Mouse (Mus musculus): ENCODE results near the gene Bco2.

The Bco2 gene

DNA sequence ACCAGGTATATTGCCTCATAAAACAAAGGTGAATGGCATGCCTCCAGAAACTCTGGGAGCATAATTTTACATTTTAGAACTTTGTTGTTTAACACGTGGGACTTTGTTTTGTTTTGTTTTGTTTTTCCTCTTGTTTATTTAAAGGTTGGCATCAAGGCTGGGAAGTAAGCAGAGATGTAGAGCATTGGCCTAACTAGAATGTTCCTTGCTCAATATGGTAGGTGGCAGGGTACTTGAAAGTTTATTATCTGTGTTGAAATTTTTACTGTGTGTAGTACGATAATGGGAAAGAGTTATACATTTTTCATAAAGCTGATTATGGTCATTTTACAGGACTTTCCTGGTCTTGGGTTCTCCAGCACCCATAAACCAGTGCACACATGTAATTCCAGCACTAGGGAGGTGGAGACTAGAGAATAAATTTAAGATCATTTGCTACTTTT, 7.0 kb upstream of the Bco2 start:
- DNase-seq (ENCODE audit: extremely low read depth, low read depth, low spot score) = no peak

DNA sequence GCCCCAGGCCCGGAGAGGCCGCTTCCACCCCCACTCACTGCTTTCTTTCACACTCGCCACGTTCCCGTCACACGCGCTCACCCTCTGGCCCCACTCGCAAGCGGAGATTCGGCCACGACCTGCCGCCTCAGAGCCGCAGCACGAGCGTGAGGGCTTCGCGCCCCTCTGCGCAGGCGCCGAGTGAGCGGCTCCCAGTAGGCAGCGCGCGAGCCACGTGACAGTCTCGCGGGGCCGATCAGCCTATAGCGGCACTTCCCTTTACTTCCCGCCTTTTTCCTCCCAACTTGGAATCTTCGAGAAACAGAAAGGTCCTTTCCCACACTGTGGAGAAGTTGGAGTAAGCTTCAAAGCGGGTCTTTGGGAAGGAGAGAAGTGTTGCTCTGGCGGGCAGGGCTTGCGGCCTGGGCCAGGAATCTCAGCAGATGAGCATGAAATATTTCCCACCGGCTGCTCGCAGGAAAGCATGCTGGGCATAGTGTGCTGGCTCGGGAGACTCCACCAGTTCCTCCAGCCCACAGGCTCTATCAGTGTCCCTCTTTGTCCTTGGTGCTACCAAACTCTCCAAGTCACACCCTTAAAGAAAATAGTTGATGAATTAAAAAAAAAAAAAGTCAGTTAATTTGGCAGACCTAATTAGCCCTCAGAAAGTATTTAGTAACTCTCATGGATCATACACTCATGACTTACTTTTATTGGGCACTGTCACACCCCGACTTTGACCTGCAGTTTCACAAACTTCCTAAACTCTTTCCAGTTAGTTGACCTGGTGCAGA, 6.3 kb upstream of the Bco2 start, which contains the start of gene Tex12:
Tex12 (minus strand) TSS at position 181 of the 773 bp plus-strand sequence.
- no peak for DNase-seq (ENCODE audit: extremely low read depth, low read depth, low spot score)

DNA sequence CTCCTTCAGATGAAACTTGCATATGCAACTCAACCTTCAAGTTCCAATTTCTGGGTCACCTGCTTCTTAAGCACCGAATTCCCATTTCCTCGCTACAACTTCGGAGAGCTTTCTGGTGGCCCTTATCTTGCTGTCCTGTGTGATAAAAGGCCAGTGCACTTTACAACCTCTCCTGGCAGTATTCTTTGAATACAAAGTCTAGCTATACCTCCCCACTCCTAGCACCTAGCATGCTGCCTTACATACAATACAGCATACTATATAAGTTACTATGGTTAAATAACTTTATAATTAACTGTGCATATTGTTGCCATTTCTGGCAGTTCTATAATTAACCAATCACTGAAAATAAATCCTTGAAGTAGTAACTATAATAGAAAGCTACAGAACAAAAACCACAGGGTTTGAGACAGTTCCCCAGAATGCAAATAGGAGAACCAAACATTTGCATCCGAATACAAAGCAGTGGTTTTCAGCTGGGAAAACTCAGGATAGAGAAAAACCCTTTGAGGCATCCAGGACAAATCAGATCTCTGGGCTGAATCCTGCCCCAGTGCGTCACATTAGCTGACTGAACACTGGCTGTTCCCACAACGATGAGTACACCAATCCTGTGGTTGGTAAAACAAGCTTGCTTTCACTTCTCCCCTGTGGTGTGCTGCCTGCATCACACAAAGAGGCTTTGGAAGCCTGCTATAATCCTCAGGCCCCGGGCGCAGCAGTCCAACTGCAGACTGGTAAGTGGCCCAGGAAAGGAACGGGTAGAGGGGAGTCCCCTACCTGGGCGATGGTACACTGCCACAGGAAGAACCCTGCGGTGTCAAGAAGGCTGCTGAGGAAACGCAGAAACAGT, 514 bp downstream of the Bco2 start, which contains the start of gene Il18:
Il18 (plus strand) TSS at position 587 of the 853 bp plus-strand sequence.
- DNase-seq (ENCODE audit: extremely low read depth, low read depth, low spot score) = no peak

DNA sequence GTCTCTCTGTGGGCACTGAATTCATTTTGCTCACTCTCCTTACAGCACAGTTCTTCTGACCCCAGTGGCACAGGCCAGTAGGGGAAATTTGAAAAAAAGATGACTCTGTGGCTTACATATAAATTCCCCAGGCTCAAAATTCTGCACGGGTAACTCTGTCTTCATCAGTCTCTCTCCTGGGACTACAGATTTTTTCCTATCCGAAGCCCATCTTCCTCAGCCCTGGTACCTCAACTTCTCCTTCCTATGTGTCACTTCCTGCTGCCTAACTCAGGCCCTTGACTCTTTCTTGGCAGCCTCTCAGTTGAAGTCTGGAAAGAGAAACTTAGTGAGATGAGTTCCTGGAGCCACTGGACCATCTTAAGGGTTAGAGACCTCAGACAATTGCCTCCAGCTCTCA, 1.4 kb downstream of the Bco2 start:
- DNase-seq (ENCODE audit: extremely low read depth, low read depth, low spot score) = no peak

DNA sequence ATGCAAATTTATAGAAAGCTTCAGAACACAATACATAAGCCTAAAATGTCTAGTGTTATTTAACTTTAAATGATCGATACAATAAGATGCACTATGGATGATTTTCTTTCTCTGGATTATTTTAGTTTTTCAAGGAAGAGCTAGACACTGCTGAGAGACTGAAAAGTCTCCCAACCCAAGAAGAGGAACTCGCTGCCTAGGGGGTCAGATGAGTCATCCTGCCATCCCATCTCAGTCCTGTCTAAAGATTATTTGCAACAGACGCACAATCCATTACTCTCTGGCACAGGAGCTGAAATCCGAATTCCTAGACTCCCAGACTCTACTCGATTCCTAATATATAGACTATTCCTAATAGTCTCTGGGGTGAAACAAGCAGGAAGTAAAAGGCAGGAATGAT, 2.8 kb downstream of the Bco2 start:
- DNase-seq (ENCODE audit: extremely low read depth, low read depth, low spot score) = no peak

DNA sequence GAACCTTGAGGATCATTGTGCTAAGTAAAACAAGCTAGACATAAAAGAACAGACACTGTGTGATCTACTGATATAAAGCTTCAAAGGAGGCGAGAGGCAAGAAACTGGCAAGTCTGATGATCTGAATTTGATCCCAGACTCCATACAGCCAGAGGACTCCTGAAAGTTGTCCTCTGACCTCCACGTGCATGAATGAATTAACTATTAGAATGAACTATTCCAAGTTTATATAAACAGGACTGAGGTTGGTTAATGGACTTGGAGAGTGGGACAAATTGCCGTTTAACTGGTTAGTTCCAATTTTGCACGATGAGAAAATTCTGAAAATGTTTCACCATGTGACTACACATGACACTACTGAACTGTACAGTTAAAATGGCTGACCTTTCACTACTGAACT, 6.0 kb downstream of the Bco2 start:
- DNase-seq (ENCODE audit: extremely low read depth, low read depth, low spot score) = no peak

DNA sequence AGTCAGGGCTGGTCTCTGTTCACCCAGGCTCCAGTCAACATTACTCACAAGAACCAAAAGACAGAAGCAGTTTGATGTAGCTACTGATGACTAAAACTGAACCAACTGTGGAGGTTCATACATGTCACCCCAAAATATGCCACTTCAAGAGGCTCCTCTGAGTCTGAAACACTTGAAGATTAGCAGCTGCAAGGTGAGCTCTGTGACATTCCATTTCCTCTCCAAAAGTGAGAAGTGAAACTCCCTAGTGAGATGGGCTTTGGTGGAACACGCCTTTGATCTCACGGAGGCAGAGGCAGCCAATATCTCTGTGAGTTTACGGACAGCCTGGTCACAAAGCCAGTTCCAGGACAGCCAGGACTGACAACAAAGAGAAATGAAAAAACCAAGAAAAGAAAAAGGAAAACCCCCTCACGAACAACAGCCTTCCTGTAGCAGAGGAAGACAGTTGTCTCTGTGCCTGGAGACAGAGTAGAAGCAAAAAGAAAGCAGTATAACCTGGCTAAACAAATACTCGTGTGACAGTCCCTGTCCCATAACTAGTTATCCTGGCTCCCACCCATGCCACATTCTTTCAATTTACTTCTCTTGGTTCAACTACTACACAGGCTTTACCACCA, 7.0 kb downstream of the Bco2 start:
- no peak for DNase-seq (ENCODE audit: extremely low read depth, low read depth, low spot score)

DNA sequence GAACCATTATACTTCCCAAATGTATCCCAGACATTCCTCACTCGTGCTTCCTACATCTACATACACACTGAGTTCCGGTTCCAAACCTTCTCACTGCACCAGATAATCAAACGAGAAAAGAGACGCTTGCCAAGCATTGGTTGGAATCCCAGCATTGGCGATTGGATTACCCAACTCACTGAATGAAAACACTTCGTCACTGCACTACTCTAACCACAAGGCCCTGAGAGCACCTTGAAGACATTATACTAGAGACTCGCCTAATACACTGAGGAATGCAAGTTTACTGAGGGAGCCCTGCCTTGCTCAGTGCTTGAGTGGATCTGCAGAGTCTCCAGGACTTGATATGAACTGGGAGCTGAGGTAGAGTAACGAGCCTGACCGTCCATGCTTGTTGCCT, 12.6 kb downstream of the Bco2 start:
- DNase-seq (ENCODE audit: extremely low read depth, low read depth, low spot score) = no peak

DNA sequence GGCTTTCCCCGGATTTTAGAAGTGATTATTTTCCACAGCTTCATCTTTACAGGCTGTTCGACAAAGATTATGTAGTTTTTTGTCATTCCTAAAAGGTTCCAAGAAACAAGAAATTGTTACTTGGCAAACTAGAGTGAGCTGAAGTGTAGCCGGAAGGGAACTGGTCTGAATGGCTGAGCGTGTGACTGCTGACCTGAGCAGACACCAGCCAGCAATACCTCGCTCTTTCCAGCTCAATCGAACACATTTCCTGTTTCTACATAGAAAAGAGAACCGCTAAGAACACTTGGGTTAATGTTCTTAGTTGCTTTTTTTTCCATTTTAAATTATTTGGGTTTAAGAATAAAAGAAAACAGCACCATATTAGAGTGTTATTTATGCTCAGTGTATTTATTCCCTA, 14.8 kb downstream of the Bco2 start:
- no peak for DNase-seq (ENCODE audit: extremely low read depth, low read depth, low spot score)

DNA sequence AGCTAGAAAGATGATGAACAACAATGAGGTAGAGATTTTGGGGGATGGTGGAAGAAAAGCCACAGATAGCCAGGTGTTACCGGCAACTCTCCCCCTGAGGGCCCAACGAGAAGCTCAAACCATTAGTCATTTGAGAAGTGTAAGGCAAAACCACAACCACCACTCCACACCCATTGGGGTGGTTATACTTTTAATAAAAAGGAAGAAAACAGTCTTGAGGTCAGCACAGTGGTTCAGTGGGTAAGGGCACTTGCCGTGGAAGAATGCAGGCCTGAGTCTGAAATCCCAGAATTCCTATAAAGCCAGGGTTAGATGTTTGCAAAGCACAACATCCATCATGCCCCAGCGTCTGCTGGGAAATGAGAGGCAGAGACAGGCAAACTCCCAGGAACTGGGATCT, 17.7 kb downstream of the Bco2 start:
- DNase-seq (ENCODE audit: extremely low read depth, low read depth, low spot score) = no peak

DNA sequence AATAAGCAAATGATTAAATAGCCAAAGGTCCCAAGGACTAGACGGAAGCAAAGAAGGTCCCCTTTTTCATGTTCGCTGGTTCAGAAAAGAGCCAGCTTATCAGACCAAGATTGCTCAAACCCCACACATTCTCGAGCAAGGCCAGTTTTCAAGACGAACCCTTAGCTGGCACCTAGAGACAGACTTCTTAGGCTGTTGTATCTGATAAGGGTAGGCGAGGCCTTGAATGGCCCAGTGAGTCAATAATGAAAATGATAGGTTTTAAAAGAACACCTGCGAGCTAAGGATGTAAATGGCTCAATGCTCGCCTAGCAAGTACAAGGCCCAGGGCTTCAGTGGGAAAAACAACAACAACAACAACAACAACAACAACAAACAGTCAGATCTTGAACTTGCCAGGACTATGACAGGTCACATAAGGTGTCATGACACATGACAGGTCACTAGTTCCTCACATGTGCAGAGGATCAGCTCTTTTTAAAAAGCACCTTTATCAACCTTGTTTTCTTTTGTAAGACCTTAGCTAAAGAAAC, 18.3 kb downstream of the Bco2 start:
- DNase-seq (ENCODE audit: extremely low read depth, low read depth, low spot score) = no peak

DNA sequence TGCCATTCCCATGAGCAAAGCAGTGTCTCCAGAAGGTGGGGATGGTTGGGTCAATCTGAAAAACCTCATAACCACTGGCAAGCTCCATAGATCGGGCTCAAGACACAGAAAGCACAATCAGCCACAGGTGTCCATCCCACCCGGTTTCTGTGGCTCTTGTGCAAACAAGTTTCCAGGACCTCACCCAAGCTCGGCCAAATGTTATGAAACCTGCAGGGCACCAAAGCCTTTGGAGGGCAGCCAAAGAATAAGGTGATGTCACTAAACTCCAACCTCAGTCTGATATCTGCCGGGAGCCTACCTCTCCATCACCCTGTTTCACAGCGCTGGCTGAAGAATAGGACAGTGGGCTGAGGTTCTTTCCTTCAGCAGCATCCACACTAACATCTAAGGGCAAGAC, 19.1 kb downstream of the Bco2 start:
- DNase-seq (ENCODE audit: extremely low read depth, low read depth, low spot score) = no peak

DNA sequence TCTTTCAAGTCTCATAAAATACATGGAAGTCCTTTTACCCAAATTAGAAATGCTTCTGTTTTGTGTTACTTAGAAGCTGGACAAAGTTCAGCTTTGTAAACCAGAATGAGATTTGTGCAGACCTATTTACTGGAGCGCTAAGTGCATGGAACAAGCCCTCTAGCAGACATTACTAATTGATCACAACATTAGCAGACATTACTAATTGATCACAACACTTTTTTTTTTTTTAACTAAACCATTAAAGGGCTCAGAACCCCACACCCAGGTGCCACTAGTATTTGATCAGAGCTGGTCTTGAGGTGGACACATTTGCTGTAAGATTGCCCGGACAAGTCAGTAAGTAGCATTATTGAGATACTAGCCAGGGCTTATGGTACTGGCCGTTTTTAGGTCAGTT, 21.2 kb downstream of the Bco2 start:
- DNase-seq (ENCODE audit: extremely low read depth, low read depth, low spot score) = no peak

DNA sequence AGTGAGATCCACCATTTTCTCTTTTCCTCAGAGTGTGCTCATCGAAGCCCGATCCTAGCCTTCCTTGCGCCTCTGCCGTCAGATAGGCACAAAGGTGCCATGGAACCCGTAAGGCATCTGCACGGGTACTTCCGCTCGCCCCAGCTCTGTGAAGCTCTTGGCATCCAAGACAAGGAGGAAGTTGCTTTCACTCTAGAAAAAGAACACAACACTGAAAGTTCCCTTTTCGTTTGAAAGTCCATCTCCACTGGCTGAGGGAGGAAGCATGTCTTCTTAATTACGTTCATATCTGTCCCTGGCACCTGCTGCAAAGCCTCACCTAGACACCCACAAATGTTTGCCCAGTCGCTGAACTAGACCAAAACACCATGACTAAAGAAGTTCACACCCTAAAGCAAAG, 21.7 kb downstream of the Bco2 start:
- DNase-seq (ENCODE audit: extremely low read depth, low read depth, low spot score) = no peak

DNA sequence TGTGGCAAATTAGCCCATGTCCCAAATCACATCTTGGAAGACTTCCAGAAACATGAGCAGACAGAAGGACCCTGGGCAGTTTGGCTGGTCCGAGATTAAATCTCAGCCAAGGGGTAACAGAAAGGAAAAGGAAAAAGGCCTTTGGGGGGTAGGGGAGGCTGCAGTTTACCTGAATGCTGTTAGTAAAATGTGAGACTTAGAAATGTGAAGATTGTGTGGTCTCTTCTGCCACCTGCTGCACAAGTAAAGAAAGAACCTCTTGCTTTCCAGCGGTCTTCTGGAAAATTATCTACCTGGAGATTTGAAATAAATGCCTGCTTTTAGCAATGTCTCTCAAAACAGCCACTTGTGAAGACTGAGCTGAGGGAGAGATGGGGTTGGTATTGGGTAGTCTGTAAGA, 24.1 kb downstream of the Bco2 start:
- DNase-seq (ENCODE audit: extremely low read depth, low read depth, low spot score) = no peak

DNA sequence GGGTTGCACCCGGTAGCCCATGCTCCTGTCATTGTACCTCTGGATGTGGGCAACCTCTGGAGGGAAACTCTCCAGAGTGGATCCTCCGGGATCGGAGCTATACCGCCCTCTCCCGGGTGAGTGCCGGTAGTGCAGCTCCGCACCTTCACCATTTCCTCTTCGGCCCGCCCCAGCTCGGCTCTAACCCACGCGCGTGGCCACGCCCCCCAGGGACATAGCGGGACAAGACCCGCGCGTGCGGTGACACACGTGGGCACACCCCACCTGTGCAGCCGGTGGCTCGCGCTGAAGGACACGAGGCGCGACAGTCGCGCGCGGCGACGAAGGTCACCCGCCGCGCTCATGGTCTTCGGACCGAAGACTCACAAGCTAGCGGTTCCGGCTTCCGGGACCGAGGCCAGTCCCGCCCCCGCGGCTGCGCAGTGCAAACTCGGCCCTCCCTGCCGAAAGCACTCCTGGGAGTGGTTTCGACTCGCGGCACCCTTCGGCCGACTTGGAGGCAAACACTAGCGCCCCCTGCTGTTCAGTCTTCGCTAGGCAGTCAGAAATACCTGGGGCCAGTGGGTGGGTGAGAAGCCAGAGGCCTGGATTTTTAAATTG, 26.6 kb downstream of the Bco2 start, which contains the start of gene Pts:
Pts (minus strand) TSS at position 432 of the 600 bp plus-strand sequence.
- no peak for DNase-seq (ENCODE audit: extremely low read depth, low read depth, low spot score)

DNA sequence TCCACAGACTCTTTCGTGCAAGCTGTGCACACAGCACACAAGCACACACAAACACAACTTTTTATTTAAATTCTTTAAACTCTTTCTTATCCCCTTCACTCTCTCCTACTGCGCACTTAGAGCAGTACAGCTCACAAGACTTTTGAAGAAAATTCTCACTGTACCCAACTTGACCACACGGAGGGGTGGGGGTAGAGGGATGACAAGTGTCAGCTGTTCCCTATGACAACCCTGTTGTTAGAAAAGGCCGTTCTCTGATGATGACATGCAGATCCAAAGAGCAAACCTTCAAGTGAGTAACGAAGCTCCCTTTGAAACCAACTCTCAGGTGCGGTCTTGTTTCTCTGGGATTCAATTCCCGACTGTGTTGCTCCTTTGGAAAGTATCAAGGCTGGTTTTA, 27.1 kb downstream of the Bco2 start:
- DNase-seq (ENCODE audit: extremely low read depth, low read depth, low spot score) = no peak

DNA sequence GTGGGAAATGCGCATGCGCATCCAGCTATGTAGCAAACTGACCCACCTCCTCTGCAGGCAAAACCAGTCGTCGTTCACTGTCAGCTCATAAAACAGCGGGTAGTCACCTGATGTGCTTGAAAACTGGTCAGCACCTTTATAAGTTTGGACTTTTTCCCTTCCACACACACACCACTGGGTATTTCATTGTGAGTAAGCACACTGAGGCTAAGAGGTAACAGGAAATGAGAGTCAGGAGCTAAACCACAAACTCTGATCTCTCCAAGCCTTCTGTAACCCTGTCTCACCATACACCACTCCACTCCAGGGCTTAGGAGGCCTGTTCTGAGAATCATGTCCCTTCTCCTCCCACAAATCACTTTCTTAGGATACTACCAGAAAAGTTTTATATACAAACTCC, 29.4 kb downstream of the Bco2 start:
- DNase-seq (ENCODE audit: extremely low read depth, low read depth, low spot score) = no peak

DNA sequence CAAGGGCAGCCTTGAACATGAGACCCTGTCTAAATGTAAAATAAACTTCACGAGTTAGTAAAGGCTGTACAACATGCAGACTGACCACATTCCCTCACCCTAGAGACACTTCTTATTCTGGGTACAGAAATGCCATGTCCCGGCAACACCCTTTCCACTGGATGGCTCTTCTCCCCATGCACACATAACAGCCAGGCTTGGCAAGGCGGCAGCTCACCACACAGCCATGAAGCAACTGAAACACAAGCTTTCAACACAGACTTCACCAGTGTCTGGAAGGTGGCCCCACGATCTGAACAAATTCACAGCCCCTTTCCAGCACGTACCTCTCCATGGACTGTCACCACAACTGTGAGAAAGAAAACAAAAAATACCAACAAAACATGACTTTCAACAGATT, 30.0 kb downstream of the Bco2 start:
- DNase-seq (ENCODE audit: extremely low read depth, low read depth, low spot score) = no peak

DNA sequence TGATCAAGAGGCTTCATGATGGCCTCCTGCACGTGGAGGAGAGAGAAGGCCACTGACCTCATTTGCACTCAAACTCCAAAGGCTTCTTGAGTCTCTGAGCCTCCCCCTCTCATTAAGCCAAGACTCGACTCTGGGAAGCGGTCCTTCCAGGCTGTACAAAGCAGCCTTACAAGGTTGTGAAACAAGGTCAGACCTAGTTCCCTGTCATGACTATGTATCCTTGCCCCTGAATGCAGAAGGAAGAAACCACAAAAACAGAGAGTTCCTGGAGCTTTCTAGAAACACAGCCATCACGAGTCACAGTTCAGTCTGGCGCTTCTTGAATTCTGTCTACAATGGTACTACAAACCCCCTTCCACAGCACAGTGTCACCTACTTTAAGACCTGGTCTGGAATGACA, 32.4 kb downstream of the Bco2 start:
- DNase-seq (ENCODE audit: extremely low read depth, low read depth, low spot score) = no peak

DNA sequence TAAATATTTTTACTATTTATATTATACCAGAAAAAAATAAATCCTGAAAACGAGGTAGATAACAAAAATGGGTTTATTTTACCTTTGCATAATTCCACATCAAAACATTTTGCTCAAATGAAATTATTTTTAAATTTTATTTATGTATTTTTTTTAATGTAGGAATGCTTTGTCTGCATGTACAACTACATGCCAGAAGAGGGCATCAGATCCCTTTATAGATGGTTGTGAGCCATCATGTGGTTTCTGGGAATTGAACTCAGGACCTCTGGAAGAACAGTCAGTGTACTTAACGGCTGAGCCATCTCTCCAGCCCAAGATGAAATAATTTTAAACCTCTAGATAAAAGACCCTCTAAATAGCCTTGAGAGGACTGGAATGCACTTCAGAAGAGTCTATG, 33.4 kb downstream of the Bco2 start:
- DNase-seq (ENCODE audit: extremely low read depth, low read depth, low spot score) = no peak

All from fat pad, adult 2 months (tissue).